Mouse (Mus musculus) midbrain, embryonic 12.5 days (tissue): ENCODE measurements around the gene Gm45785. TPM values are rescaled to one million over a fixed set of nuclear protein-coding genes. Genes with fewer than 3 reads are reported as not detected.

Experiments
- ATAC-seq: fragments of 200-750 bp; cut with Nextera tagmentation; 2 replicates; pipeline ENCODE4 v1.8.0; 2017; ENCODE audit warnings: low read depth, moderate TSS enrichment, moderate library complexity; ENCODE audit not compliant: low FRiP score
- H3K27ac ChIP-seq: fragments of 300-500 bp; sonication (generic); replicated peaks from 2 replicates; pipeline ENCODE4 v1.5.1; 2016; ENCODE audit warnings: mild to moderate bottlenecking
- H3K27me3 ChIP-seq: fragments of 300-500 bp; sonication (generic); 2 replicates; pipeline ENCODE4 v1.6.1; 2016; ENCODE audit warnings: mild to moderate bottlenecking
- H3K36me3 ChIP-seq: fragments of 300-500 bp; sonication (generic); 2 replicates; pipeline ENCODE4 v1.6.1; 2016
- H3K4me1 ChIP-seq: fragments of 300-500 bp; sonication (generic); 2 replicates; pipeline ENCODE4 v1.6.1; 2016
- H3K4me2 ChIP-seq: fragments of 300-500 bp; sonication (generic); replicated peaks from 2 replicates; pipeline ENCODE4 v1.6.1; 2016; ENCODE audit warnings: mild to moderate bottlenecking, moderate library complexity
- H3K4me3 ChIP-seq: fragments of 300-500 bp; sonication (generic); 2 replicates; pipeline ENCODE4 v1.5.1; 2016; ENCODE audit warnings: mild to moderate bottlenecking
- H3K9ac ChIP-seq: fragments of 300-500 bp; sonication (generic); replicated peaks from 2 replicates; pipeline ENCODE4 v1.6.1; 2016; ENCODE audit warnings: mild to moderate bottlenecking, moderate library complexity
- H3K9me3 ChIP-seq: fragments of 300-500 bp; sonication (generic); 2 replicates; pipeline ENCODE4 v1.6.1; 2016; ENCODE audit warnings: mild to moderate bottlenecking
- WGBS: fragments of 180-500 bp; shearing (Covaris S2); methylation state at CpG from one replicate; pipeline ENCODE4 v1.1.7; 2016; 5-methylcytosine and 5-hydroxymethylcytosine counted together
- polyA plus RNA-seq: library from polyadenylated mRNA; unstranded; fragments of >200 nt; fragmentation: Nextera tagmentation; extraction: Ambion mirVana; gene quantifications from 2 replicates; pipeline ENCODE4 v1.2.1, GENCODE M21; 2016

The Gm45785 gene
- polyA plus RNA-seq, 1 experiment from 2014 or later = 0.20 TPM

DNA sequence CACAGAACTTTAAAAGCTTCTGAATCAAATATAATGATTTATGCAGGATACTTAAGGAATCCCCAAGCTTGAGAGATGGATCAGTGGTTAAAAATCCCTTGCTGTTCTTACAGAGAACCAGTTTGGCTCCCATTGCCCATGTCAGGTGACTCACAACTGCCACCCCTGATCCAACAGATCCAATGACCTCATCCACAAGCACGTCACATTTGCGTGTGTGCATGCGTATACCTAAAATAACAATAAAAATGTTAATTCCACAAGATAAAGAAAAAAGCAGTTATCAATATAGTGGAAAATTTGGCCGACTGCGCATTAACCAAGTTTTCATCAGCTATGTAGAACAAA is 34.9 kb downstream of the Gm45785 start:
- ATAC-seq = peak; percentile 44; the same call in 1 of the 2 replicates
- Histone ChIP-seq H3K4me2 (peak overlapping the region; percentile 67), H3K4me3 (peak overlapping the region; percentile 57), H3K27me3 (no peaks in the 10 kb centered on the region; the same call in 1 of the 2 replicates), H3K9me3 (no peaks in the 10 kb centered on the region), H3K27ac (peak overlapping the region; percentile 69; the same call in 1 of the 2 replicates), H3K9ac (peak overlapping the region; percentile 59), H3K36me3 (no peaks in the 10 kb centered on the region), H3K4me1 (no peaks in the 10 kb centered on the region; the same call in 1 of the 2 replicates)
- WGBS = 41% methylated on average over 5 of the region's 5 CpGs

DNA sequence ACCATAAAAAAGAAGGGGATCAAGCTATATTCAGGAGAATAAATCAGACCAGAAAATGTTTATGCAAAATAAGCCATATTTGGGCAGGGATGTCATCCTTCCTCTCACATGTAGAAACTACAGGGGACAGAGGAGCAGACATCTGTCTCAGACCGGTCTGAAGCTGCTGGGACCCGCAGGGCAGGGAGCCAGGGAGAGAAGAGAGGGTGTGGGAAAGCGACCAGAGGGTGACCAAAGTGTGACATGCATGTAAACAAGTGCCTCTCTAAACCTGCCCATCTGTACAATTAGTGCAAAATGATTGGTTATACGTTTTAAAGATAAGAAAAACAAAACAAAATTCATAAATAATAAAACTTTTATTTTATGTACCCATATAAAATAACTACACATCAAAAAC is 36.0 kb downstream of the Gm45785 start:
- WGBS = 83% methylated on average over 4 of the region's 4 CpGs
- no peaks in the 10 kb centered on the region; the same call in 1 of the 2 replicates for H3K4me1 ChIP-seq
- no peaks in the 10 kb centered on the region for H3K36me3 ChIP-seq
- H3K4me2 ChIP-seq = no peak overlapping the region
- no peak overlapping the region for H3K9ac ChIP-seq
- no peaks in the 10 kb centered on the region; the same call in 1 of the 2 replicates for H3K27me3 ChIP-seq
- no peak overlapping the region for H3K27ac ChIP-seq
- H3K9me3 ChIP-seq = no peaks in the 10 kb centered on the region
- no peak for ATAC-seq
- H3K4me3 ChIP-seq = no peak overlapping the region

DNA sequence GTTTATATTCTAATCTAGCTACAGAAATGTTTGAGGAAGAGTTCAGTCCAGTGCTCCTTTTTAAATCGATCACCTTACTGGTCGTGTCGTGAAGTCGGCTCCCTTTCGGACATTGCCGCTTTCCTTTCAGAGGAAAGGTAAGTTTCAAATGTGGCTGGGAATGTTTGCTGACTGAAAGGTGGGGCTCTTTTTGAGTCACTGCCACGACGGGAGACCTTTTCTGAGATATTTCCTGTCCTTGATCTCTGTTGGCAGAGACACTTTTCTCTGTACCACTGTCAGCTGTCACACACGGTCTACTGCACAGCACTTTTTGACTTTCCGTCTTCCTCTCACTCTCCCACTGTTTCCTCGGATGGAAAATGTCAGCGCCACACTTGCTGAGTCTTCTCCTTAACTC is 43.3 kb downstream of the Gm45785 start:
- Histone ChIP-seq H3K27me3 (no peaks in the 10 kb centered on the region), H3K4me3 (no peak overlapping the region), H3K4me2 (no peak overlapping the region), H3K9me3 (no peaks in the 10 kb centered on the region), H3K27ac (no peak overlapping the region), H3K36me3 (peaks cover 31% of the 10 kb centered on the region), H3K4me1 (no peaks in the 10 kb centered on the region), H3K9ac (no peak overlapping the region)
- WGBS = 90% methylated on average over 12 of the region's 12 CpGs
- ATAC-seq = no peak

DNA sequence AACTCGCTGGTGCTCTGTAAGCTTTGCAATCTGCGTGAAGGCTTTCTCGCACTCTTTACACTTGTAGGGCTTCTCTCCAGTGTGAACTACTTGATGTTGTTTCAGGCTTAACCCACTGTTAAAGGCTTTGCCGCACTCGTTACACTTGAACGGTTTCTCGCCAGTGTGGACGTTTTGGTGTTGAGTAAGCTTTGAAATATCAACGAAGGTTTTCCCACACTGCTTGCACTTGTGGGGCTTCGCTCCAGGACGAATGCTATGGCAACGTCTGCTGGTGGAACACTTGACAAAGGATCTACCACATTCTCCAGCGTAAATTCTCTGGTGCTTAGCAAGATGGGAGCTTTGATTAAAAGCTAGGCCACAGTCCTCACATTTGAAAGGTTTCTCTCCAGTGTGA is 44.4 kb downstream of the Gm45785 start:
- Histone ChIP-seq H3K4me3 (no peak overlapping the region), H3K9me3 (no peaks in the 10 kb centered on the region), H3K9ac (no peak overlapping the region), H3K4me2 (no peak overlapping the region), H3K27me3 (no peaks in the 10 kb centered on the region), H3K4me1 (no peaks in the 10 kb centered on the region), H3K27ac (no peak overlapping the region), H3K36me3 (peaks cover 31% of the 10 kb centered on the region)
- WGBS = 82% methylated on average over 13 of the region's 13 CpGs
- no peak for ATAC-seq

DNA sequence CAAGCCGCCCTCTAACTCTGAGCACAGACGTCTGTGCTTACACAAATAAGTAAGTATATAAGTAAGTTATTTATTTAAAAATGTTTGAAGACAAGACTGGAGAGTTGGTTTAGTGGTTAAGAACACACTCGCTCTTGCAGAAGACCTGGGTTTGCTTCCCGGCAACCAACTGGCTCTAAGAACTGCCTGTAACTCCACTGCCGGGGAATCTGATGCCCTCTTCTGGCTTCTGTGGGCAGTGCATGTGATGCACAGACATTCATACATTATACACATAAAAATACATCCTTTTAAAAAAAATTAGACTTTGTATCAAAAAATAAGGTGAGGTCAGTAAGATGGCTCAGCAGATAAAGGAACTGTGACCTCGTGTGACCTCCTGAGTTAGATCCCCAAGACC is 45.6 kb downstream of the Gm45785 start:
- WGBS = 93% methylated on average over 6 of the region's 6 CpGs
- Histone ChIP-seq H3K4me1 (no peaks in the 10 kb centered on the region), H3K9ac (no peak overlapping the region), H3K9me3 (no peaks in the 10 kb centered on the region), H3K27ac (no peak overlapping the region), H3K4me2 (no peak overlapping the region), H3K4me3 (no peak overlapping the region), H3K36me3 (peaks cover 31% of the 10 kb centered on the region), H3K27me3 (no peaks in the 10 kb centered on the region)
- ATAC-seq = no peak

DNA sequence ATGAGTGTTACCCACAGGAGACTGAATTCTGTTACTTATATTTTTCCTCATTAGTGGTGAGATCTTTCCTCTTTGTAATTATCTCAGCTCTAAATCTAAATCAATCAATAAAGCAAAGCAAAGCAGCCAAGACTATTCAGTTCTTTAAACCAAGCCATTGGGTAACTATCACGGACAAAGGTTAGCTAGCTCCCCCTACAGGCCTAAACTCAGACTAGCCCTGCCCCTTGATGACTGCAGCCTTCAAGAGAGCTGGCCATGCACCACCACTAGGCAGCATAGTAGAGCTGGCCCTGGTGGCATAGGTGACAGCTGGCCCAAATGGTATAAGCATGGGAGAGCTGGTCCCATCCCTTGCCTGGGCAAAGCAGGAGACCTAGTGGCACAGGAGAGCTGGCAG is 50.4 kb downstream of the Gm45785 start:
- H3K4me2 ChIP-seq = no peak overlapping the region

DNA sequence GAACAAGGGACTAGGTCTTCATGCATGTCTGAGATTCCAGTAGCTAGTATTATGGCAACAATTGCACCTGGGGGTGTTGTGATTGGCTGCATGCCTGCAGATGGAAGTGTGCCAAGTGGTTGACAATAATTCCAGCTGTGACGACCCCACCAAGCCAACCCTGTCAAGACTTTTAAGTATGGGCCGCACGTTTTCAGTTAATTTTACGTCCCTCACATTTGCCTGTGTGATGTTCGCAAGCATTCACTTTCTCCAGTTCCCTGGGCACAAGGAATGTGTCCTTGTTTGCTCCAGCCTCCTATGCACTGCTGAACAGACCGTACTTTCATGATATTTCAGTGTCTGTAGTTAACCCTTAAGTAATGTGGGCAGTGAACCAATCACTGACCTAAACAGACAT is 53.5 kb downstream of the Gm45785 start:
- Histone ChIP-seq H3K27me3 (no peaks in the 10 kb centered on the region), H3K9me3 (no peaks in the 10 kb centered on the region), H3K4me2 (no peak overlapping the region), H3K27ac (no peak overlapping the region), H3K36me3 (no peaks in the 10 kb centered on the region), H3K9ac (no peak overlapping the region), H3K4me1 (no peaks in the 10 kb centered on the region), H3K4me3 (no peak overlapping the region)
- ATAC-seq = no peak
- 83% methylated on average over 6 of the region's 6 CpGs for WGBS

More for the DNA sequence above, 50.4 kb downstream of the Gm45785 start:
- Histone ChIP-seq H3K36me3 (peaks cover 5% of the 10 kb centered on the region; the same call in 1 of the 2 replicates), H3K27me3 (no peaks in the 10 kb centered on the region), H3K27ac (no peak overlapping the region), H3K9ac (no peak overlapping the region), H3K4me3 (no peak overlapping the region), H3K9me3 (no peaks in the 10 kb centered on the region), H3K4me1 (no peaks in the 10 kb centered on the region)
- ATAC-seq = no peak
- 19% methylated on average over 1 of the region's 1 CpGs for WGBS

DNA sequence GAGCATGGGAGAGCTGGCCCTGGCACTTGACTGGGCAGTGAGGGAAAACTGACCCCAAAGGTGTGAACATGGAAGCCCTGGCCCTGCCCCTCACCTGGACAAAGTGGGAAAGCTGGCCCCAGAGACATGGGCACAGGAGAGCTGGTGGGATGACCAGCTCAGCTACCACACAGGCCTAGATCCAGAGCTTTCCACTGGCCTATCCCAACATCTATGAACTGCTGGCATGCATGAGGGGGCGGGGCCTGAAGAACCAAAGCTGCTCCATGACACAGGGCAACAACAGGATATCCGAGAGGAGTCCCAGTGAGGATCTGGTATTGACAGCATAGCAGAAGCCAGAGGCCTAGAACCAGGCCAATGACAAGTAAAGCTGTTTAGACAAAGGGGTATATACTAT is 57.9 kb downstream of the Gm45785 start:
- ATAC-seq = no peak
- Histone ChIP-seq H3K9ac (no peak overlapping the region), H3K9me3 (no peaks in the 10 kb centered on the region), H3K27me3 (no peaks in the 10 kb centered on the region), H3K4me3 (no peak overlapping the region), H3K36me3 (no peaks in the 10 kb centered on the region), H3K27ac (no peak overlapping the region), H3K4me1 (no peaks in the 10 kb centered on the region), H3K4me2 (no peak overlapping the region)
- 66% methylated on average over 2 of the region's 2 CpGs for WGBS

DNA sequence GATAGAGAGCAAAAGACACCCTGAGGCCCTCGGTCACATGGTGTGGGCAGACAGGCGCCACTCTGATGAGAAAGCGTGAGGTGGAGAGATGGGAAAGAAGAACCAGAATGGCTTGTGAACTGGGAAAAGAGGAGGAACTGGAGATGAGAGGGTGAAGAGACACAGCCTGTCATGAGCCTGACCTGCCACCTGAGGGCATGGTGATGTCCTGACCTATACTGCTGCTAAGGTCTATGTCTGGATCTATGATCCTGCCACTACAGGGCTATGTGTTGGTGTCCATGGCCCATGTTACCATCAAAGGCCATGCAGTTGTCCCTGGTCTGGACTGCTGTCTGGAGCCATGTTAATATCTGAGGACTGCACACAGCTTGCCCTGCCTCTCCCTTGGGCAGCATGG is 58.5 kb downstream of the Gm45785 start:
- no peaks in the 10 kb centered on the region for H3K27me3 ChIP-seq
- 89% methylated on average over 3 of the region's 3 CpGs for WGBS
- H3K36me3 ChIP-seq = no peaks in the 10 kb centered on the region
- ATAC-seq = no peak
- no peak overlapping the region for H3K9ac ChIP-seq
- H3K4me3 ChIP-seq = no peak overlapping the region
- H3K9me3 ChIP-seq = no peaks in the 10 kb centered on the region
- H3K4me2 ChIP-seq = no peak overlapping the region
- no peak overlapping the region for H3K27ac ChIP-seq
- H3K4me1 ChIP-seq = no peaks in the 10 kb centered on the region

DNA sequence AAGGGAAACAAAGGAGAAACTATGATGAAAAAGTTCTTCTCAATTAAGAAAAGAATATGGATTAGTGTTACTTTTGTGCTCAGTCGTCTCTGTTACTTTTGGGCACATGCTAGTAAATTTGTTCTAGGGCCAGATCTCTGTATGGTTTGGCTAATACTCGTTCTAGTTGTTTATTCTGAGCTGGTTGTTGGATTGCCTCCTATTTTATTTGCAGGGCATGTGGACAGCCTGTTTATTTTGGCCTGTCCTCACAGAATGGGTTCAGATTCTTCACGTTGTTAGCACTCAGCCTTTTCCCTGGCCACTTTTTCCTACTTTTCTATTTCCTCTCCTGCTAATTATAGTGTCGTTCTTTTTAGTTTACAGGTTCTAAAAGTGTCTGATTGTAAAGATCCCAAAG is 62.6 kb downstream of the Gm45785 start:
- Histone ChIP-seq H3K9ac (no peak overlapping the region), H3K9me3 (no peaks in the 10 kb centered on the region), H3K27ac (no peak overlapping the region), H3K36me3 (no peaks in the 10 kb centered on the region), H3K4me2 (no peak overlapping the region), H3K27me3 (no peaks in the 10 kb centered on the region), H3K4me1 (no peaks in the 10 kb centered on the region), H3K4me3 (no peak overlapping the region)
- 83% methylated on average over 4 of the region's 4 CpGs for WGBS
- ATAC-seq = no peak

DNA sequence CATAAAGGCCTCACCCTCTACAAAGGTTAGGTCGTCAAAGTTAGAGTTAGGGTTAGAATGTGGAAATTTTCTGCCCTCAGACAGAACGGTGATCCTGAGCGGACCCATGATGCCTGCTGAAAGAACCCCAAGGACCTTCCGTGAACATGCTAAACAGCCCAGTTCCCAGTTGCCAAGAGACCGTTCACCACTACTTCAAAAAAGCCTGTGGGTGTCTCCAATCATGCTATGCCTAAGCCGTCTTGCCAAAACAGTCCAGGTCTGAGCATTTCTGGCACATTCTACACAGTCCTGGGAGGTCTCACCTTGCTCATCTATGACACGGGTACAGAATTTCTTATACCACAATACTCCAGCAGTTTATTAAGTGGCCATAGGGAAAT is 68.1 kb downstream of the Gm45785 start:
- no peak overlapping the region for H3K9ac ChIP-seq
- WGBS = 83% methylated on average over 7 of the region's 7 CpGs
- H3K4me3 ChIP-seq = no peak overlapping the region
- ATAC-seq = no peak
- H3K4me2 ChIP-seq = no peak overlapping the region
- H3K27ac ChIP-seq = no peak overlapping the region
- H3K36me3 ChIP-seq = no peaks in the 10 kb centered on the region
- H3K9me3 ChIP-seq = no peaks in the 10 kb centered on the region
- no peaks in the 10 kb centered on the region for H3K4me1 ChIP-seq
- H3K27me3 ChIP-seq = no peaks in the 10 kb centered on the region

DNA sequence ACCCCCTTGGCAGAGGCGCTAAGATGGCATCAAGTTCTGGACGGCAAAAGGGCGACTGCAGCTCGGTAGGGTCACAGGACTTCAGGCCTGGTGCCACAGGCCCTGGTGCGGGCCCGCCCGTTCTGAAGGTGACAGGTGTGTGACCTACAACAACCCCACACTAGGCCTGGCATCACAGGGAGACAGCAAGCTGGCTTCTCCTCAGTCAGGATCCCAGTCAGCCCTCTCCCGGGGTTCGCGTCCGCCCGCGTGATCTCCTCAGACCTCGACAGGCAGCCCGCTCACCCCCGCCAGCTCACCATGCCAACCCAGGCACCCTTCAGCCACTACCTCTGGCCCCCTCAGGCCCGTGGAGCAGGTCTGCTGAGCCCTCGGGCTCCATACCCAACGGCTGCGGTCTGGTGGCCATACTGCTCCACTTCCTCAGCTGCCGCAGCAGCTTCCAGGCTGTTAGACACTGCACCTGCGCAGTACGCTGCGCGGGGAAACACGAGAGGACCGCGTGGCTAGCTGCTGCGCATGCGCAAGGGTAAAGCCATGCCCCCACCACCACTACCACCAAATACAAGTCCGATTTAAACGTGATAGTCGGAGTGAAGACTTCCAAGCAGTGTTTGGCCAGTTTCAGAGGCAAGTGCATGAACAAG is 68.6 kb downstream of the Gm45785 start, which contains the start of gene Syce1:
Syce1 (minus strand) TSS at position 447 of the 647 bp plus-strand sequence.
- Histone ChIP-seq H3K9ac (no peak within 1 kb of the TSS), H3K4me2 (no peak within 1 kb of the TSS), H3K36me3 (no peaks in the 10 kb centered on the region), H3K4me3 (no peak within 1 kb of the TSS), H3K4me1 (no peaks in the 10 kb centered on the region), H3K27ac (no peak within 1 kb of the TSS), H3K27me3 (no peaks in the 10 kb centered on the region), H3K9me3 (no peaks in the 10 kb centered on the region)
- 86% methylated on average over 33 of the region's 33 CpGs for WGBS
- no peak for ATAC-seq

DNA sequence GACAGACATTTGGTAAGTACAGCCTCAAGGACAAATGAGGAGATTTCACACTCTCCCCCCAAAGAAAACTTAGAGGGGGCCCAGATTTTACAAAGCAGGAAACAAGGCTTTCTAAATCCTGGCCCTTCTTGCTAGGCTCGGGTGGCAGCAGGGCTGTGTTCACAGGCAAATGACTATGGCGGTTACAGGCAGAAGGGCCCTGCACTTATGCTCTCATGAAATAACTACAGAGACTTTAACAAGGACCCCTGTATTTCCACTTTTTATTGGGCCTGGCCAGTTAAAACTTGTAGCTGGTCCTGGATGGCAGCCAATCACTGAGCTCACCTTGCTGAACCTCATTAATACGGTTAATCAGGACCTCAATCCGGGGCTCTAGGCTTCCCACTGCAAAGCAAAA is 75.6 kb downstream of the Gm45785 start:
- H3K9ac ChIP-seq = no peak overlapping the region
- no peak overlapping the region for H3K4me2 ChIP-seq
- 85% methylated on average over 4 of the region's 4 CpGs for WGBS
- H3K36me3 ChIP-seq = no peaks in the 10 kb centered on the region
- no peaks in the 10 kb centered on the region for H3K4me1 ChIP-seq
- H3K27me3 ChIP-seq = no peaks in the 10 kb centered on the region
- H3K4me3 ChIP-seq = no peak overlapping the region
- ATAC-seq = no peak
- H3K27ac ChIP-seq = no peak overlapping the region
- H3K9me3 ChIP-seq = no peaks in the 10 kb centered on the region
